Mouse (Mus musculus): Measurements from ENCODE around the gene Klrb1c. TPM values are rescaled to one million over a fixed set of nuclear protein-coding genes. Genes with fewer than 3 reads are reported as not detected.
"Not testable (repeated sequence)": the region's sequence is repeated elsewhere in the genome, so short reads cannot be mapped to it uniquely, and the experiment has no call there.

Klrb1c gene
- polyA plus RNA-seq, 1 experiment from 2014 or later, result 0.25 TPM

GRCm38 (mm10) chr6:128786396-128786795 lies 2.6 kb downstream of the Klrb1c start:
- H3K4me3 ChIP-seq (ENCODE audit: low read length); H3K27ac ChIP-seq (ENCODE audit: low read length); H3K4me1 ChIP-seq (replicated peaks; ENCODE audit: control insufficient read depth, insufficient read depth, low read length); H3K36me3 ChIP-seq (ENCODE audit: control insufficient read depth, insufficient read depth, low read length); H3K9ac ChIP-seq (ENCODE audit: low read length); ATAC-seq (ENCODE audit: low read depth); H3K9me3 ChIP-seq (ENCODE audit: control insufficient read depth, low read length); H3K27me3 ChIP-seq (ENCODE audit: control insufficient read depth, insufficient read depth, low read depth, low read length); H3K4me2 ChIP-seq (ENCODE audit: low read depth, low read length): not testable (repeated sequence)
- WGBS, result 77% methylated on average over 1 of the region's 1 CpGs

GRCm38 (mm10) chr6:128769481-128770253 lies 19.3 kb downstream of the Klrb1c start:
- H3K27ac ChIP-seq (ENCODE audit: low read length), result peak overlapping the region; percentile 69
- peak overlapping the region; percentile 26 for H3K4me2 ChIP-seq (ENCODE audit: low read depth, low read length)
- H3K4me1 ChIP-seq (replicated peaks; ENCODE audit: control insufficient read depth, insufficient read depth, low read length), result peaks cover 10% of the 10 kb centered on the region; the same call in 1 of the 2 replicates
- peak overlapping the region; percentile 26; the same call in 1 of the 2 replicates for H3K4me3 ChIP-seq (ENCODE audit: low read length)
- H3K27me3 ChIP-seq (ENCODE audit: control insufficient read depth, insufficient read depth, low read depth, low read length), result no peaks in the 10 kb centered on the region
- ATAC-seq (ENCODE audit: low read depth), result peak; percentile 81
- no peaks in the 10 kb centered on the region for H3K9me3 ChIP-seq (ENCODE audit: control insufficient read depth, low read length)
- no peaks in the 10 kb centered on the region for H3K36me3 ChIP-seq (ENCODE audit: control insufficient read depth, insufficient read depth, low read length)
- H3K9ac ChIP-seq (ENCODE audit: low read length), result no peak overlapping the region
- WGBS, result 56% methylated on average over 10 of the region's 10 CpGs

GRCm38 (mm10) chr6:128768047-128768446 lies 21.0 kb downstream of the Klrb1c start:
- Histone ChIP-seq H3K4me2 (ENCODE audit: low read depth, low read length) (no peak overlapping the region), H3K27me3 (ENCODE audit: control insufficient read depth, insufficient read depth, low read depth, low read length) (no peaks in the 10 kb centered on the region), H3K27ac (ENCODE audit: low read length) (no peak overlapping the region), H3K4me3 (ENCODE audit: low read length) (no peak overlapping the region), H3K9me3 (ENCODE audit: control insufficient read depth, low read length) (no peaks in the 10 kb centered on the region), H3K36me3 (ENCODE audit: control insufficient read depth, insufficient read depth, low read length) (no peaks in the 10 kb centered on the region), H3K4me1 (replicated peaks; ENCODE audit: control insufficient read depth, insufficient read depth, low read length) (peaks cover 10% of the 10 kb centered on the region; the same call in 1 of the 2 replicates), H3K9ac (ENCODE audit: low read length) (no peak overlapping the region)
- no peak for ATAC-seq (ENCODE audit: low read depth)
- WGBS, result 64% methylated on average over 4 of the region's 4 CpGs

GRCm38 (mm10) chr6:128766486-128767254 lies 22.3 kb downstream of the Klrb1c start:
- H3K27me3 ChIP-seq (ENCODE audit: control insufficient read depth, insufficient read depth, low read depth, low read length); H3K9ac ChIP-seq (ENCODE audit: low read length); ATAC-seq (ENCODE audit: low read depth); H3K27ac ChIP-seq (ENCODE audit: low read length); H3K4me3 ChIP-seq (ENCODE audit: low read length); H3K36me3 ChIP-seq (ENCODE audit: control insufficient read depth, insufficient read depth, low read length); H3K9me3 ChIP-seq (ENCODE audit: control insufficient read depth, low read length); H3K4me2 ChIP-seq (ENCODE audit: low read depth, low read length): not testable (repeated sequence)
- WGBS, result 45% methylated on average over 6 of the region's 6 CpGs
- H3K4me1 ChIP-seq (replicated peaks; ENCODE audit: control insufficient read depth, insufficient read depth, low read length), result peaks cover 10% of the 10 kb centered on the region; the same call in 1 of the 2 replicates

- H3K27me3 ChIP-seq (ENCODE audit: control insufficient read depth, insufficient read depth, low read depth, low read length), result no peaks in the 10 kb centered on the region
- H3K9ac ChIP-seq (ENCODE audit: low read length), result no peak overlapping the region
- H3K4me3 ChIP-seq (ENCODE audit: low read length), result no peak overlapping the region
- H3K36me3 ChIP-seq (ENCODE audit: control insufficient read depth, insufficient read depth, low read length), result no peaks in the 10 kb centered on the region
- peaks cover 13% of the 10 kb centered on the region; the same call in 1 of the 2 replicates for H3K4me1 ChIP-seq (replicated peaks; ENCODE audit: control insufficient read depth, insufficient read depth, low read length)
- 69% methylated on average over 1 of the region's 1 CpGs for WGBS
- H3K27ac ChIP-seq (ENCODE audit: low read length), result no peak overlapping the region
- ATAC-seq (ENCODE audit: low read depth), result no peak
- no peaks in the 10 kb centered on the region for H3K9me3 ChIP-seq (ENCODE audit: control insufficient read depth, low read length)
- no peak overlapping the region for H3K4me2 ChIP-seq (ENCODE audit: low read depth, low read length)
Observed at GRCm38 (mm10) chr6:128765211-128765610, 23.8 kb downstream of the Klrb1c start.

- no peaks in the 10 kb centered on the region for H3K9me3 ChIP-seq (ENCODE audit: control insufficient read depth, low read length)
- H3K9ac ChIP-seq (ENCODE audit: low read length), result peak overlapping the region; percentile 35; the same call in 1 of the 2 replicates
- H3K4me1 ChIP-seq (replicated peaks; ENCODE audit: control insufficient read depth, insufficient read depth, low read length), result peaks cover 7% of the 10 kb centered on the region; the same call in 1 of the 2 replicates
- H3K4me2 ChIP-seq (ENCODE audit: low read depth, low read length), result peak overlapping the region; percentile 50
- H3K36me3 ChIP-seq (ENCODE audit: control insufficient read depth, insufficient read depth, low read length), result no peaks in the 10 kb centered on the region
- H3K4me3 ChIP-seq (ENCODE audit: low read length), result peak overlapping the region; percentile 46
- H3K27me3 ChIP-seq (ENCODE audit: control insufficient read depth, insufficient read depth, low read depth, low read length), result no peaks in the 10 kb centered on the region
- 18% methylated on average over 5 of the region's 5 CpGs for WGBS
- H3K27ac ChIP-seq (ENCODE audit: low read length), result peak overlapping the region; percentile 36; the same call in 1 of the 2 replicates
- no peak for ATAC-seq (ENCODE audit: low read depth)
Observed at GRCm38 (mm10) chr6:128764598-128764997, 24.4 kb downstream of the Klrb1c start.

GRCm38 (mm10) chr6:128763736-128764523 lies 25.1 kb downstream of the Klrb1c start:
- Histone ChIP-seq H3K4me2 (ENCODE audit: low read depth, low read length) (peak overlapping the region; percentile 81), H3K9me3 (ENCODE audit: control insufficient read depth, low read length) (no peaks in the 10 kb centered on the region), H3K4me1 (replicated peaks; ENCODE audit: control insufficient read depth, insufficient read depth, low read length) (peaks cover 5% of the 10 kb centered on the region; the same call in 1 of the 2 replicates), H3K9ac (ENCODE audit: low read length) (peak overlapping the region; percentile 76), H3K36me3 (ENCODE audit: control insufficient read depth, insufficient read depth, low read length) (no peaks in the 10 kb centered on the region), H3K4me3 (ENCODE audit: low read length) (peak overlapping the region; percentile 65), H3K27ac (ENCODE audit: low read length) (peak overlapping the region; percentile 76), H3K27me3 (ENCODE audit: control insufficient read depth, insufficient read depth, low read depth, low read length) (no peaks in the 10 kb centered on the region)
- 1% methylated on average over 30 of the region's 30 CpGs for WGBS
- peak; percentile 94 for ATAC-seq (ENCODE audit: low read depth)

GRCm38 (mm10) chr6:128762892-128763670 lies 25.9 kb downstream of the Klrb1c start:
- not testable (repeated sequence) for H3K27ac ChIP-seq (ENCODE audit: low read length)

More at GRCm38 (mm10) chr6:128762892-128763670, 25.9 kb downstream of the Klrb1c start:
- Histone ChIP-seq H3K4me2 (ENCODE audit: low read depth, low read length) (peak overlapping the region; percentile 81), H3K4me3 (ENCODE audit: low read length) (peak overlapping the region; percentile 65)
- not testable (repeated sequence) for ATAC-seq (ENCODE audit: low read depth); H3K36me3 ChIP-seq (ENCODE audit: control insufficient read depth, insufficient read depth, low read length); H3K9ac ChIP-seq (ENCODE audit: low read length); H3K9me3 ChIP-seq (ENCODE audit: control insufficient read depth, low read length); H3K4me1 ChIP-seq (replicated peaks; ENCODE audit: control insufficient read depth, insufficient read depth, low read length); H3K27me3 ChIP-seq (ENCODE audit: control insufficient read depth, insufficient read depth, low read depth, low read length)
- WGBS, result 70% methylated on average over 8 of the region's 10 CpGs

Measured in lung, embryonic 16.5 days (tissue).